Mouse (Mus musculus): Measurements from ENCODE around the gene Gm21637.
"Not testable (repeated sequence)": the region's sequence is repeated elsewhere in the genome, so short reads cannot be mapped to it uniquely, and the experiment has no call there.

Gene Gm21637

DNA sequence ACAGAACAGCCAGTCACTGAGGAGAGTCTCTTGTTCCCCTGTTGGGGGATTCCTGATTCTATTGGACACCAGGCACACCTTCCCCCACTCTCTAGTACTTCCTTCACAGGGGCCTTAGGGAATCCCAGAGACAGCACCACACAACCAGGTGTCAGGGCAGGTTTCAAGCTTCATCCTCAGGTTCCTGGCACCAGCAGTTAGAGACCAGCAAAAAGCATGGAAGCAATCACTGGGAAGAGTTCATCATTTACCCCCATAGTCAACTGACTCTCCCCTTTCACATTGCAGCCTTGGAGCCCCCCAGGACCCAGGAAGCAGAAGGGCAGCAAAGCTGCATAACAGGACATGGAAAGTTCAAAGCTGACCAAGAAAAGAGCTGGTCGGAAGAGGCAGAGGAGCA, at the start of gene Gm21637:
Gene Gm21637 (plus strand): TSS at position 301 of the 400 bp plus-strand sequence.
- not testable (repeated sequence) for DNase-seq (ENCODE audit: low read depth)
